Mouse (Mus musculus): ENCODE measurements at regions not wholly inside any gene's neighbourhood (a gene's known extent, or its start where the extent isn't known, plus 50 kb on each side); places are given as distances from the start of the nearest gene placed in this dataset.

- TF ChIP-seq ZNF384 (IDR thresholded peaks at IDR 0.05; ENCODE audit: low read depth, low read length), result no peak
- no peak for TF ChIP-seq MAFK (IDR thresholded peaks at IDR 0.05; ENCODE audit: insufficient read depth, low read depth, low read length)
- no peak for TF ChIP-seq ZC3H11A (IDR thresholded peaks at IDR 0.05; ENCODE audit: borderline replicate concordance, low read depth, low read length)
Observed at GRCm38 (mm10) chr16:97292484-97293048, 64.0 kb upstream of the Bace2 start.

Data from ES-E14 (cell line).